Mouse (Mus musculus): ENCODE measurements around the gene Dtd1.

GRCm38 (mm10) chr2:144633551-144633950, 33.9 kb downstream of the Dtd1 start:
- TF ChIP-seq CTCF (IDR thresholded peaks at IDR 0.05; ENCODE audit: low read depth) = no peak
- TF ChIP-seq EP300 (optimal IDR thresholded peaks at IDR 0.05) = no peak
